Mouse (Mus musculus) stomach, postnatal 0 days (tissue): ENCODE measurements at regions not wholly inside any gene's neighbourhood (a gene's known extent, or its start where the extent isn't known, plus 50 kb on each side); places are given as distances from the start of the nearest gene placed in this dataset.

Source experiments
- ATAC-seq: fragments of 200-750 bp; cut with Nextera tagmentation; 2 replicates; pipeline ENCODE4 v1.8.0; 2017; ENCODE audit not compliant: low FRiP score, low TSS enrichment
- DNase-seq: peaks from one replicate; pipeline ENCODE4 v3.0.0-alpha.2; 2016; ENCODE audit warnings: low spot score
- H3K27ac ChIP-seq: fragments of 300-500 bp; sonication (generic); replicated peaks from 2 replicates; pipeline ENCODE4 v1.5.1; 2014; ENCODE audit warnings: mild to moderate bottlenecking, control low read depth
- H3K27me3 ChIP-seq: fragments of 300-500 bp; sonication (generic); 2 replicates; pipeline ENCODE4 v1.6.1; 2014; ENCODE audit warnings: low read length; ENCODE audit not compliant: control insufficient read depth, insufficient read depth
- H3K36me3 ChIP-seq: fragments of 300-500 bp; sonication (generic); 2 replicates; pipeline ENCODE4 v1.6.1; 2014; ENCODE audit warnings: low read length, mixed read lengths; ENCODE audit not compliant: control insufficient read depth, insufficient read depth
- H3K4me1 ChIP-seq: fragments of 300-500 bp; sonication (generic); replicated peaks from 2 replicates; pipeline ENCODE4 v1.6.1; 2014; ENCODE audit warnings: antibody characterized with exemption; ENCODE audit not compliant: control insufficient read depth, insufficient read depth
- H3K4me2 ChIP-seq: fragments of 300-500 bp; sonication (generic); replicated peaks from 2 replicates; pipeline ENCODE4 v1.6.1; 2014; ENCODE audit warnings: low read depth, mild to moderate bottlenecking, control low read depth, moderate library complexity
- H3K4me3 ChIP-seq: fragments of 300-500 bp; sonication (generic); 2 replicates; pipeline ENCODE4 v1.5.1; 2014; ENCODE audit warnings: low read depth, low read length, control low read depth
- H3K9ac ChIP-seq: fragments of 300-500 bp; sonication (generic); 2 replicates; pipeline ENCODE4 v1.6.1; 2014; ENCODE audit warnings: mild to moderate bottlenecking, low read length, control low read depth, mixed read lengths
- H3K9me3 ChIP-seq: fragments of 300-500 bp; sonication (generic); 2 replicates; pipeline ENCODE4 v1.6.1; 2016; ENCODE audit warnings: low read length; ENCODE audit not compliant: control insufficient read depth
- CTCF ChIP-seq: IDR thresholded peaks from 2 replicates; pipeline ENCODE4 v1.5.1; 2016; ENCODE audit warnings: antibody characterized with exemption, low read depth, mild to moderate bottlenecking, moderate library complexity
- EP300 ChIP-seq: optimal IDR thresholded peaks from 2 replicates; pipeline ENCODE3; 2016; ENCODE audit warnings: antibody characterized with exemption
- WGBS: fragments of 180-500 bp; shearing (Covaris S2); extraction: QIAGEN DNeasy Blood & Tissue Kit; methylation state at CpG from one replicate; pipeline ENCODE4 v1.1.7; 2014; 5-methylcytosine and 5-hydroxymethylcytosine counted together

- H3K9ac ChIP-seq = no peak overlapping the region
- no peak for TF ChIP-seq CTCF
- no peak for TF ChIP-seq EP300
- H3K4me3 ChIP-seq = no peak overlapping the region
- no peak overlapping the region for H3K27ac ChIP-seq
- no peak for ATAC-seq
- DNase-seq = no peak
- no peaks in the 10 kb centered on the region for H3K4me1 ChIP-seq
- no peak overlapping the region for H3K4me2 ChIP-seq
- no peaks in the 10 kb centered on the region for H3K9me3 ChIP-seq
- H3K36me3 ChIP-seq = no peaks in the 10 kb centered on the region
- H3K27me3 ChIP-seq = no peaks in the 10 kb centered on the region
Observed at GRCm38 (mm10) chr7:95250651-95251050, 920.4 kb upstream of the Tenm4 start.

DNA sequence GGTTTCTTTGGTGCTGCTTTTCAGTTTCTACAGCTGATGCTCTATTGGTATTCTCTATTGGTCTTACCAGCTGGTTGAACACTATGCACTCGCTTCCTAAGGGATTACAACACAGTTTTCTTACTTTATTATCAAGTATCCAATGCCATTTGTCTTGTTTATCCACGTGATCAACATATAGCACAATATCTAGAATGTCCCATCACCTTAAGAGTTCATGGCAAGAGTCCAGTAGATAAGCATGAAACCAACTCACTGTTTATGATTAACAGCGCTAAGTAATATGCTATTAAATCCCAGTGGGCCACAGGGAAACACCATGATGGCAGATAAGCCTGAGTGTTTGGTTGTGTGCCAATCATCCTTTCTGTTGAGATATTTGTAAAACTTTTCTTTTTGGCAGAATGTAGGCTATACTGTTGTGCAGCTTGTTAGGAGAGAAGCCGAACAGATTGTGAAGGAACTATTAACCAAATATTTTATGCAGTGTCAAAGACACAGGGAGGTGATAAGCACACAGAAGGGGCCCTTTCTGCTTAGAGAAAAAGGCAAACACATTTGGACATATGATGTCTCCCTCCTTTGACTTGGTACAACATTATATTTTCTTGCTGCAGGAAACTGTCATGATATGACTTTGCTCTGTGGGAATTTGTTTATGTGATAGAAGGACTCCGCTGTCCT is 917.0 kb upstream of the Tenm4 start:
- H3K4me3 ChIP-seq = no peak overlapping the region
- H3K4me1 ChIP-seq = no peaks in the 10 kb centered on the region
- no peak overlapping the region for H3K9ac ChIP-seq
- no peak for ATAC-seq
- WGBS = 44% methylated on average over 5 of the region's 5 CpGs
- DNase-seq = no peak
- H3K27ac ChIP-seq = no peak overlapping the region
- H3K27me3 ChIP-seq = no peaks in the 10 kb centered on the region
- TF ChIP-seq EP300 = no peak
- no peak for TF ChIP-seq CTCF
- no peaks in the 10 kb centered on the region for H3K36me3 ChIP-seq
- no peaks in the 10 kb centered on the region for H3K9me3 ChIP-seq
- no peak overlapping the region for H3K4me2 ChIP-seq

- Histone ChIP-seq H3K9me3 (no peaks in the 10 kb centered on the region), H3K4me1 (no peaks in the 10 kb centered on the region), H3K27ac (no peak overlapping the region), H3K9ac (no peak overlapping the region), H3K4me3 (no peak overlapping the region), H3K4me2 (no peak overlapping the region), H3K27me3 (no peaks in the 10 kb centered on the region), H3K36me3 (no peaks in the 10 kb centered on the region)
- DNase-seq = no peak
- ATAC-seq = no peak
- WGBS = 54% methylated on average over 3 of the region's 3 CpGs
- no peak for TF ChIP-seq EP300
- no peak for TF ChIP-seq CTCF
Observed at GRCm38 (mm10) chr7:95254913-95255312, 916.1 kb upstream of the Tenm4 start.

DNA sequence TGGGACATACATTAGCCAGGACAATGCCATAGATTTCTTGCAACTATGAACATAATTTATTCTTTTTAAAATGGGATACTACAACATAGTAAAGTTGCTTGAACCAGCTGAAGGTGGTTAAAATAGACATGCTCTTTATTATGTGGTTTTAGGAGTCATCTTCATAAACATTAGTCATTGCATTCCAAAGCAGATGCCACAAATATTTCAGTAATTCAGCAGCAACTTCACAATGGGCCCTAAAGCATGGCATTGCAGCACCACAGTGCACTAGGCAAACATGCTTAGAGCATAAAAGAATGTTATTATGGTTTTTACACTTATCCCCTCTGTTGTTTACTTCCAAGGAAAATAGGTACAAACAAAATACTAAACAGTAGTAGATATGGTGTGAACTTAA is 915.3 kb upstream of the Tenm4 start:
- H3K27me3 ChIP-seq = no peaks in the 10 kb centered on the region
- TF ChIP-seq CTCF (no peak), EP300 (no peak)
- H3K9ac ChIP-seq = no peak overlapping the region
- no peaks in the 10 kb centered on the region for H3K9me3 ChIP-seq
- H3K4me2 ChIP-seq = no peak overlapping the region
- H3K4me1 ChIP-seq = no peaks in the 10 kb centered on the region
- no peaks in the 10 kb centered on the region for H3K36me3 ChIP-seq
- no peak overlapping the region for H3K4me3 ChIP-seq
- DNase-seq = no peak
- no peak overlapping the region for H3K27ac ChIP-seq
- no peak for ATAC-seq

DNA sequence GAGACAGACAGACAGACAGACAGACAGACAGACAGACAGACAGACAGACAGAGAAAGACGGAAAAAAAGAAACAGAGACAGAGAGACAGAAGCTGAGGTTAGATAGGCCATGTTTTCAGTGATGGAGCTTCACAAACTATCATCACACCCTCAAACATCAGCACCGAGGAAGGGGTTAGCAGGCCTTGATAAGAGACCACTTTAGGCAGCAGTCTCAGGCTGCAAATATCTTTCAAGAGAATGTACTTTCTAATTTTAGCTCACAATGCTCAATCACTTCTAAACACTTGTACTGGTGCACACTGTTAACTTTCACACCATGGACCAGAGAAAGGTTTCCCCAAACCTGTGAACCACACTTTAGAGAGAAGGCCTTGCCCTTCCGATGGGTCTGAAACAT is 908.1 kb upstream of the Tenm4 start:
- H3K4me1 ChIP-seq = no peaks in the 10 kb centered on the region
- H3K9me3 ChIP-seq = no peaks in the 10 kb centered on the region
- ATAC-seq = no peak
- WGBS = 72% methylated on average over 3 of the region's 3 CpGs
- H3K27me3 ChIP-seq = no peaks in the 10 kb centered on the region
- H3K27ac ChIP-seq = no peak overlapping the region
- no peak for TF ChIP-seq EP300
- TF ChIP-seq CTCF = no peak
- H3K9ac ChIP-seq = no peak overlapping the region
- DNase-seq = no peak
- no peak overlapping the region for H3K4me3 ChIP-seq
- H3K4me2 ChIP-seq = no peak overlapping the region
- no peaks in the 10 kb centered on the region for H3K36me3 ChIP-seq

- DNase-seq (no peak), ATAC-seq (no peak)
- Histone ChIP-seq H3K27me3 (no peaks in the 10 kb centered on the region), H3K4me3 (no peak overlapping the region), H3K4me2 (no peak overlapping the region), H3K9me3 (no peaks in the 10 kb centered on the region), H3K36me3 (no peaks in the 10 kb centered on the region), H3K9ac (no peak overlapping the region), H3K27ac (no peak overlapping the region), H3K4me1 (no peaks in the 10 kb centered on the region)
- no peak for TF ChIP-seq CTCF
- TF ChIP-seq EP300 = no peak
- 74% methylated on average over 1 of the region's 1 CpGs for WGBS
Observed at GRCm38 (mm10) chr7:95277237-95277636, 893.8 kb upstream of the Tenm4 start.
